ENCODE assay signal across 8 mouse cellular contexts in the genomic region with DNA sequence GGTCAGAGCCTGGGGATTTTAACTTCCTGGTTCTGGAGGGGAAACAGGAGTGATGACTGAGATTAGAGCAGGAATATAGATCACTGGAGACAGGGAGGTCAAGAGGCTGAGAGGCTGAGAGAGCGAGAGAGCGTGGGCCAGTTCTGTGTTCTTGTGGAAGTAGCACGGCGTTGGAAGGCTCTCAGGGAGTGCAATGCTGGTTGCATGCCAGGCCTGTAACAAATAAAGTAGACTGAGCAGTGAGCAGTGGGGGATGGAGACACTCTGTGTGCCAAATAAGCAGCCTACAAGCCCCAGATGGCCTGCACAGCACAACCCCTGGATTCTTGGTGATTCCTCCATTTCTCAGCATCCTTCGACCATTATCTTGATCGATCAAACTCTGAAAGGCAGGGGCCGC.
DNase-seq lines count a peak whose midpoint lies in the region; ATAC-seq and TF ChIP-seq lines count a peak whose summit lies in the region.

No protein-coding gene starts in this region.

- H3K9me3 ChIP-seq in hindbrain, embryonic 14.5 days (ENCODE audit: control insufficient read depth, low read length), result no peaks in the 10 kb centered on the region
- H3K9me3 ChIP-seq in midbrain, postnatal 0 days (ENCODE audit: low read length), result no peaks in the 10 kb centered on the region

- peak overlapping the region; percentile 44; the same call in 1 of the 2 replicates for H3K27ac ChIP-seq in hindbrain, embryonic 14.5 days
- no peak overlapping the region for H3K27ac ChIP-seq in left cerebral cortex, adult 2 months
- H3K27ac ChIP-seq in midbrain, postnatal 0 days (ENCODE audit: low read depth, low read length), result peak overlapping the region; percentile 47; the same call in 1 of the 2 replicates
- no peak overlapping the region for H3K27ac ChIP-seq in thymus, adult 2 months (ENCODE audit: control insufficient read depth, insufficient read depth, low read length)

- TF ChIP-seq CTCF in left cerebral cortex, adult 2 months (IDR thresholded peaks at IDR 0.05), result no peak
- no peak for TF ChIP-seq CTCF in midbrain, postnatal 0 days (IDR thresholded peaks at IDR 0.05)
- TF ChIP-seq CTCF in thymus, adult 2 months (IDR thresholded peaks at IDR 0.05; ENCODE audit: borderline replicate concordance, control insufficient read depth, extremely low read depth, insufficient read depth, low read length, poor library complexity), result no peak

- DNase-seq in embryo, embryonic 10 days (ENCODE audit: low spot score), result peak; percentile 60
- no peak for DNase-seq in embryo, embryonic 9.5 days (ENCODE audit: extremely low spot score)
- DNase-seq in cerebellum, adult 11-12 months, result peak; percentile 67
- peak; percentile 39 to 59 for DNase-seq in frontal cortex, postnatal 36 days (ENCODE audit: low spot score in 2 of 2)
- DNase-seq in hindbrain, embryonic 14.5 days (ENCODE audit: low spot score), result peak; percentile 55
- peak; percentile 43 to 46 for DNase-seq in left cerebral cortex, adult 2 months (ENCODE audit: extremely low spot score in 1 of 2, low spot score in 2 of 2)
- DNase-seq in midbrain, postnatal 0 days (ENCODE audit: low spot score), result peak; percentile 82
- no peak for DNase-seq in thymus, adult 2 months

- H3K9ac ChIP-seq in hindbrain, embryonic 14.5 days, result no peak overlapping the region
- H3K9ac ChIP-seq in midbrain, postnatal 0 days (replicated peaks; ENCODE audit: low read length, poor library complexity, severe bottlenecking), result no peak overlapping the region

- H3K4me1 ChIP-seq in hindbrain, embryonic 14.5 days (replicated peaks; ENCODE audit: control insufficient read depth, insufficient read depth, low read length), result peaks cover 25% of the 10 kb centered on the region
- H3K4me1 ChIP-seq in midbrain, postnatal 0 days (ENCODE audit: insufficient read depth, low read length), result peaks cover 15% of the 10 kb centered on the region
- peaks cover 15% of the 10 kb centered on the region for H3K4me1 ChIP-seq in thymus, adult 2 months (replicated peaks; ENCODE audit: control insufficient read depth, insufficient read depth, low read length)

- no peaks in the 10 kb centered on the region for H3K36me3 ChIP-seq in hindbrain, embryonic 14.5 days (replicated peaks; ENCODE audit: control insufficient read depth, insufficient read depth)
- no peaks in the 10 kb centered on the region for H3K36me3 ChIP-seq in midbrain, postnatal 0 days (ENCODE audit: insufficient read depth, low read length)
- no peaks in the 10 kb centered on the region for H3K36me3 ChIP-seq in thymus, adult 2 months (ENCODE audit: control insufficient read depth, insufficient read depth, low read length)

- TF ChIP-seq POLR2A in thymus, adult 2 months (IDR thresholded peaks at IDR 0.05; ENCODE audit: control insufficient read depth, extremely low read depth, insufficient read depth, low read length, poor library complexity), result no peak

- no peak overlapping the region for H3K4me2 ChIP-seq in hindbrain, embryonic 14.5 days (replicated peaks)
- H3K4me2 ChIP-seq in midbrain, postnatal 0 days (ENCODE audit: low read depth, low read length, poor library complexity, severe bottlenecking), result no peak overlapping the region

- no peak overlapping the region for H3K4me3 ChIP-seq in hindbrain, embryonic 14.5 days (replicated peaks; ENCODE audit: low read length)
- no peak overlapping the region for H3K4me3 ChIP-seq in left cerebral cortex, adult 2 months
- H3K4me3 ChIP-seq in midbrain, postnatal 0 days (ENCODE audit: low read depth, low read length), result no peak overlapping the region
- H3K4me3 ChIP-seq in thymus, adult 2 months (ENCODE audit: control insufficient read depth, insufficient read depth, low read length), result no peak overlapping the region

- peak; percentile 71 for ATAC-seq in hindbrain, embryonic 14.5 days (ENCODE audit: low FRiP score)
- peak; percentile 69; the same call in 1 of the 2 replicates for ATAC-seq in midbrain, postnatal 0 days (ENCODE audit: low FRiP score)

- 51% methylated on average over 7 of the region's 7 CpGs for WGBS in hindbrain, embryonic 14.5 days
- WGBS in midbrain, postnatal 0 days, result 50% methylated on average over 7 of the region's 7 CpGs
- WGBS in thymus, adult 2 months, result 92% methylated on average over 7 of the region's 7 CpGs

- intact Hi-C loops in left cerebral cortex, adult 2 months (cut with DNase I), result loop anchor here (2.0 kb wide), 1 partner anchor 71 kb away; a partner anchor contains a TSS

- H3K27me3 ChIP-seq in hindbrain, embryonic 14.5 days (ENCODE audit: control insufficient read depth, insufficient read depth, low read length), result no peaks in the 10 kb centered on the region
- no peaks in the 10 kb centered on the region for H3K27me3 ChIP-seq in midbrain, postnatal 0 days (ENCODE audit: insufficient read depth, low read length)
- no peaks in the 10 kb centered on the region for H3K27me3 ChIP-seq in thymus, adult 2 months (ENCODE audit: control insufficient read depth, insufficient read depth, low read length)

Comparison
In these comparisons a context has a peak if more than half of its experiments do, and no peak if none do; other contexts are left out.
1. DNase-seq: peak in embryo, embryonic 10 days (single experiment), cerebellum, adult 11-12 months (single experiment), frontal cortex, postnatal 36 days (2 of 2), hindbrain, embryonic 14.5 days (single experiment), left cerebral cortex, adult 2 months (2 of 2) and midbrain, postnatal 0 days (single experiment); none in embryo, embryonic 9.5 days (single experiment) and thymus, adult 2 months (single experiment).
2. H3K27ac ChIP-seq: peak in hindbrain, embryonic 14.5 days (single experiment) and midbrain, postnatal 0 days (single experiment); none in left cerebral cortex, adult 2 months (single experiment) and thymus, adult 2 months (single experiment).